Mouse (Mus musculus) v-Abl transformed pro-B cells (cell line): ENCODE measurements around the gene Cenpb.

ENCODE experiments used
- in situ Hi-C, 2 experiments: fragments of 400-800 bp; cut with MboI; formaldehyde crosslinking; loops; one replicate each; pipeline ENCODE4 v1.15.1; 2025; ENCODE audit not compliant: unreplicated experiment in 2 of 2

Gene Cenpb

GRCm38 (mm10) chr2:131142592-131142991 is 37.3 kb downstream of the Cenpb start:
- in situ Hi-C loops = no loop called here

GRCm38 (mm10) chr2:131141336-131141986 is 38.4 kb downstream of the Cenpb start:
- in situ Hi-C loops = no loop called here

GRCm38 (mm10) chr2:131140533-131140905 is 39.3 kb downstream of the Cenpb start:
- in situ Hi-C loops = no loop called here

- in situ Hi-C loops = no loop called here
Measured at GRCm38 (mm10) chr2:131139886-131140532, 39.9 kb downstream of the Cenpb start.

- in situ Hi-C loops = no loop called here
Measured at GRCm38 (mm10) chr2:131139287-131139686, 40.6 kb downstream of the Cenpb start.

GRCm38 (mm10) chr2:131138760-131139159 is 41.1 kb downstream of the Cenpb start:
- in situ Hi-C loops = no loop called here

GRCm38 (mm10) chr2:131138296-131138695 is 41.6 kb downstream of the Cenpb start:
- in situ Hi-C loops = no loop called here

GRCm38 (mm10) chr2:131135521-131136139 is 44.2 kb downstream of the Cenpb start:
- in situ Hi-C loops = no loop called here

- in situ Hi-C loops = no loop called here
Measured at GRCm38 (mm10) chr2:131134826-131135400, 45.0 kb downstream of the Cenpb start.

- in situ Hi-C loops = no loop called here
Measured at GRCm38 (mm10) chr2:131134381-131134780, 45.5 kb downstream of the Cenpb start.

GRCm38 (mm10) chr2:131132930-131133547 is 46.8 kb downstream of the Cenpb start, which contains the start of gene Gm11037:
TSS of gene Gm11037 (plus strand) at chr2:131133497.
- in situ Hi-C loops = no loop called here

- in situ Hi-C loops = no loop called here
Measured at GRCm38 (mm10) chr2:131132111-131132888, 47.6 kb downstream of the Cenpb start.

- in situ Hi-C loops = no loop called here
Measured at GRCm38 (mm10) chr2:131130849-131131248, 49.0 kb downstream of the Cenpb start.

GRCm38 (mm10) chr2:131129836-131130235 is 50.0 kb downstream of the Cenpb start:
- in situ Hi-C loops = no loop called here

GRCm38 (mm10) chr2:131128636-131129157 is 51.2 kb downstream of the Cenpb start:
- in situ Hi-C loops = no loop called here

- in situ Hi-C loops = no loop called here
Measured at GRCm38 (mm10) chr2:131128211-131128610, 51.7 kb downstream of the Cenpb start.

GRCm38 (mm10) chr2:131127161-131127730 is 52.6 kb downstream of the Cenpb start, which contains the start of gene Hspa12b:
TSS of gene Hspa12b (plus strand) at chr2:131127280.
- in situ Hi-C loops = no loop called here

- in situ Hi-C loops = no loop called here
Measured at GRCm38 (mm10) chr2:131125964-131126815, 53.7 kb downstream of the Cenpb start.
